Mouse (Mus musculus): ENCODE measurements at regions not wholly inside any gene's neighbourhood (a gene's known extent, or its start where the extent isn't known, plus 50 kb on each side); places are given as distances from the start of the nearest gene placed in this dataset.

DNA sequence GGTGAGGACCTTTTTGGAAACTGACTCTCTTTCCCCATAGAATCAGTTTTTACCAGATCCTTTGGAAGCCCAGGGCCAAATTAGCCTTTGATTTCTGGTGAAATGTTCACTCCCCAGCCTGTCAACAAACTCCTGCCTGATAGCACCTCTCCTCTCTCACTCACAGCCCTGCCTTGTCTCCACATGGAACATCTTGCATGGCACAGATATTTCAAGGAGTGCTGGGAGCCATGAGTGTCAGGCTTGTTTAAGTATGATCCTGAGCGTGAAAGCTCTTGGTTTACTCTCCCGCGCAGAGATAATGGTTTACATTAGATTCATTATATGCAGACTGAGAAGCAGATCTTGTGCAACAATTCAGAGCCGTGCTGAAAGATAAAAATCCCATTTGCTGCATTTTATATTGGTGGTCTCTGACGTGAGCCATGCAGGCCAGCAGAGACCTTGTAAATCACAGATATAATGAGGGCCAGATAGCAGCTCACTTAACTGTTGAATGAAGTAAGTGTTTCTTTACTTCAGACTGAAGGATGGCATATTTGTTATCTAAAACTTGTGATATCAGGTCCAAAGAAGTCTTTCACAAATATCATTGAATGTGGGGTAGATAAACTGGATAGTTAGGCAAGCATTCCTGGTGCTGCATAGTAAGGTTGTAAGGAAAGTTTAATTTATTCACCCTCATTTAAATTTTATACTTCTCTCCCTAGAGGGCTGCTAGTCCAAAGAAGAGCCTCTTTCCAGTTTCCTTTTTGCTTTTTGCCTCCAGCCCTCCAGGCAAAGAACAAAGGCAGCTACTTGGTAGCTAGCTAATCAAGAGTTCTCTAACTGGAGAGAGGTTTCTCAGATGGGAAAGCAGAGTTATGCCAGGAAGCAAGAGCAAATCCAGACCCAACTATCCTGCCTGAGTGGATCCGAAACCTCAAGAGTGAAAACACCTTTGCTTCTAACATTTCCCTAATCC is 81.8 kb downstream of the Tbx18 start:
- DNase-seq, result no peak

DNA sequence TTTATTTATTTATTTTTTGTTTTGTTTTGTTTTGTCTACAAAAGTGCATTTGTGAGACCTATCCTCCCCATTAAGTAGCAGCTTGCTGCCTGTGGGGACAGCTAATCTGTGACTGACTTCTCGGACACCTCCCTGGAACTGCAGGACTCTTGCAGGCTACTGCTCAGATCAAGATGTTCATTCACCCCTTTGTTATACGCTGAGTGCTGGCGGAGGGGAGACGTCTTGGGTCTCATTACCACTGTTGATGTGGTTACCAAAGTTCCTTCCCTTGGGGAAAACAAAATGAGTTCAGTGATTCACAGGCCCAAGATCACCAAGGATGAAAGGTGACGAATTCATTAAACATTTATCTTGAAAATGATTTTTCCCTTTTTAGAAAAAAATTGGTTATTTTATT is 82.7 kb downstream of the Tbx18 start:
- DNase-seq, result no peak

DNA sequence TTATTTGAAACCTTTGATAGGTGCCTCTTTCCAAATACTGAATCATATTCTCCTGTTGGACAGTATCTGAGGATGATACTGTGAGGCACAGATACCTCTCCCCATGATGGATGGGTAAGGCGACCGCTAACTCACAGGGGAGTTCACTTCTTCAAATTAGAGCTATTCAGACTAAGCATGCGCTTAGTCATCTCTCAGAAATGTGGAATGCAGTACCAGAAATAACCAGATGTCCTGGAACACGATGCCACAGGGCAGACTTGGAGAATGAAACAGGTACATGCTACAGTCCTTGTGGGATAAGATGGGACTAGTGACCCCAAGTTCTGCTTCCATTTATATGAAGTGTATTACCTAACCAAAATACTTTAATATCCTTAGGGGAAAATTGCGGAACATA is 86.0 kb downstream of the Tbx18 start:
- no peak for DNase-seq

DNA sequence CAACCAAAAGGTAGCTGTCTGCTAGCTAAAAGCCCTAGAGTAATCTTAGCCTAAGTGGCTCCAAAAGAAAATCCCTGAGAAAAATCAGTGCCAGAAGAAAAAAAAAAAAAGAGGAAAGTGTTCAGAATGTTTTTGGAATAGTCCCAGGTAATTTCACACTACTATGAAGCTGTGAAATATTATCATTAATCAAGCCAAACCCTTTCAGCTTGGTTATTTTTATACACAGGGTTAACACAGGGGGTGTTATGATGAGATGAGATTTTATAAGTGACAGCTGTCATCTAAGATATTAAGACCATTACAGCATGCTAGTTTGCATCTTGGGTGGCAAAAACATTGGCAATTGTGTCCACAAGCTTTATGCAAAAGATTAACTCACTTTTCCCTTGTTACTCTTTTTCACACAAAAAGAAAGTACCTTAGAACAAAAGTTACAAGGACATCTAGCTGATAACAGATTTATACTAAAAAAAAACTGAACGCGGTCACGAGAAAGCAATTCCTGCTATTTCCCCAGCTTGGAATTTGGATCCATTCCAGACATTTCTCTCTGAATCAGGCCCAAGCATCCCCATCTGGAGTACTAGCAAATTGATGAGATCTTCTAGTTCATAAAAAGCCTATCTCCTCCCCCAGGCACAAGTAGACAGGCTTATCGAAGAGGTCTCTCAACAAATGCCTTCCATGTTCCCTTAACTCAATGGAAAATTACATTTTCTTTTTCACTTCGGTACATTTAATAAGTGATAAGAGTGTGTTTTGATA is 97.0 kb downstream of the Tbx18 start:
- DNase-seq, result no peak

DNA sequence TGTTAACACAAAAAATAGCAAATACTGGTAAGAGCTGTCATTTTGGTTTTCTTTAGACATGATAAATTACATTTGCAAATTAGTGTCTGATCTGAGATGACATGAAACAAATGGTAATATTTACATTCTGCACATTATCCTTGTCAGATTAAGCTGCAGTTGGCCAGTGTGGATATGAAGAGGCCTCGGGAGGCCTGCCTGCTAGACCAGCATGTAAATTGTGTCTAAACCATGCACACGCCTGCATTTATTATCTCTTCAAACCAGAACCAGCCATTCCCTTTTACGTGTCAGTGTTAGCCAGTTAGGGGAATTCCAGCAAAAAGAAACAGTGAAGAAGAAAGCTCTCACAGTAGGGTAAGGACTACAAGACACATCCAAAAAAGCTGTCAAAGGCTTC is 104.6 kb downstream of the Tbx18 start:
- DNase-seq, result no peak

DNA sequence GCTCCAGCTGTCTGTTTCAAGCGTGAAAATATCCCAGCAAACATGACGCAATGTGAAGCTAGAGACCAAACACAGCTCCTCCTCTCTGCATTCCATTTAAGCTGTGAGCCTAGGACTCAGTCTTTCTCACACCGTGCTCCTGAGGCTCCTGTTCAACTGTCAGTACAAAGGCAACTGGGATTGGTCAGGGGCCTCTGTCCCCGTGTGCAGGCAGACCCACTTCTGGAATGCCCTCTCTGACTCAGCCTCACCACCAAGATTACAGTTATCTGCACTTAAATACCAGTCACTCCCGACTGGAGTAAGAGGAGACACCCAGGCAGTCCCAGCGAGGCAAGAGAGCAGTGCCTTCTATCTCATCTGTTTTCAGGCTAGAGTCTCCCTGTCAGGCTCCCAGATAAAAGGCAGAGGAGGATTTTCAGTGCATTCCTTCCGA is 112.8 kb downstream of the Tbx18 start:
- DNase-seq, result no peak

DNA sequence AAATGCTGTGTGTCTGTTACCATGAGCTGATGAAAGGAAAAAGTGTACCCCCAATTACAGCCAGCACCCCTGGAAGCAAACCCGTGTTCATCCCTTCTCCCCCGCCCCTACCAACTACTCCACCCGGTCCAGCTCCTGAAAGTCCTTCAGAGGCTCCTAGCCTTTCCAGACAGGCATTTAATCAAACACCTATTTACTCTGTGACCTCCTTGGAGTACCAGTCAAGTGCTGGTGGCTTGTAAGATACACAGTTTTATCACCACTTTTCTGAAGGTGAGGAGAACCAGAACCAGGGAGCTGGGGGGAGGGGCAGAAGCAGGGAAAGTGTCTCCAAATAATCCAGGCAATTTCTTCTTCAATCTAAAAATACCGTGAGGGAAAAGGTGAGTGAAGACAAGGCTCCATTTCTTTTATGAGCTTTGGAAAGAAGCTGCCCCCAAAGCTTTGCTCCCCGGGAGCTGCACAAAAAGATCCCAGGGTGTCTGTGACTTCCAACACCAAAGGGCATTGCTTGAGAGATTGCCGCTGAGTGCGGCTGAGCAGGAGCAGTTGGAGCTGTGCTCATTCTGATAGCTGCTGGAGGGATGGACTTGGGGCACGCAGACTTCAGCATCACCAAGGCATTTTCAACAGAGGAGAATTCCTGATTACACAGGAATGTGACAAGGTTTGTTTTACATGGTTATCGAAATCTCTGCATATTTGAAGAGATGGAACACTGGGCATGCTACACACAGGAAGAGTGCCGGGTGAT is 123.0 kb downstream of the Tbx18 start:
- no peak for DNase-seq

DNA sequence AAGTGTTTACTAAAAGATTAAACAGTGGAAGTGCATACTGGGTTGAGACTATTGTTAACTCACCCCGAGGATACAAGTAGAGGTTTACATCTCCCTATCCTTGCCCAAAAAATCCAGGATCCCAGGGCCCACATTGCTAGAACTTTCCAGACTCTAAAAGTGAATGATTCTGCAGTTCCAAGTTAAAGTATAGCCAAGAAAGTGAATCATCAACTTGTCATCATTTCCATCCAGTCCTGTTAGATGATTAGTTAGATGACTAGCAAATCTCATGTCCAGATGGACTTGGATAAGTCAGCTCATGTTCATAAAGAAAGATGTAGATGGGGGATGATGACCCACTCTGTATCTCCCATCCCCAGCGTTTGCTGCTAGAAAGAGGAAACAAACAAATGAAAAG is 155.5 kb downstream of the Tbx18 start:
- DNase-seq, result no peak

DNA sequence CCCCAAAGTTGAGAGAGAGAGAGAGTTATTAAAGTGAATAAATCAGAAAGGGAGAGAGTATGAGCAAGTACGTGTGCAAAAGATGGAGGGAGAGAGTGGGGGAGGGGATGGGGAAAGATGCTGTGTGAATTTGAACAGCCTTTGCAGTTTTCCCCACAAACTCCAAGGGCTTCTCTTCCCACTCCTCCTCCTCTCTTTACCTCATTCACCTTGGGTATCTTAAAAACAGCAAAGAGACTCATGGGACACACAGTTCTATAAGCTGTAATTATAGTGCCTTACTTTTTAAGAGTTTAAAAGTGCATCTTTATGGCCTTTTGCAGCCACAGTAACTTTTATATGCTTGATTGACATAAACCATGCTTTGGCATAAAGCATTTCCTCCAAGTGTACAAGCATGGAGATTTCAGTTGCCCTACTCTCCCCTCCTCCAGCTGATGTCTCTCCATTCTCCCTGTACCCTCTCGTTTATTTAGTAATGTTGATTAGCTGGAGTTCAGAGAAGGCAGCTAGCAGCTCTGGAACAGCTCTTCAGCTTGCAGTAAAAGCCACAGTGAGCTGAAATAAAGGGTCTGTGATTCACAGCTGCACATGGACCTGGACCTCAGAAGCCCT is 156.7 kb downstream of the Tbx18 start:
- DNase-seq, result no peak

DNA sequence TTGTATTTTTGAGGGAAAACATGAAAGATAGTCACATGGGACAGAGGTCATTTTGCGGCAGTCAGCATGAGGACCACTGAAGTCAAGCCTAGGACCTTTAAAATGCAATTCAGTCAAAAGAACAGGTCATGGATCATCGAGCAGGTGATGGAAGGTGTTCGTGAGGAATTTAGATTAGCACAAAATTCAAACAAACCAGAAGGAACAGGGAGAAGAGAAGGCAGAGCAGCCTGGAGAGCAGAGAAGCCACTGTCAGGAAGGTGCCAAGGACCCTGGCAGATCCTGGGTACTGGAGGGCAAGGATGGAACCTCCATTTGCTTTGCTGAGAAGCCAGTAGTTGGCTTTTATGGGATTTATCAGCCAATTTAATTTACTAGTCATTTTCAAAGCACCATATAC is 167.8 kb downstream of the Tbx18 start:
- DNase-seq, result no peak

DNA sequence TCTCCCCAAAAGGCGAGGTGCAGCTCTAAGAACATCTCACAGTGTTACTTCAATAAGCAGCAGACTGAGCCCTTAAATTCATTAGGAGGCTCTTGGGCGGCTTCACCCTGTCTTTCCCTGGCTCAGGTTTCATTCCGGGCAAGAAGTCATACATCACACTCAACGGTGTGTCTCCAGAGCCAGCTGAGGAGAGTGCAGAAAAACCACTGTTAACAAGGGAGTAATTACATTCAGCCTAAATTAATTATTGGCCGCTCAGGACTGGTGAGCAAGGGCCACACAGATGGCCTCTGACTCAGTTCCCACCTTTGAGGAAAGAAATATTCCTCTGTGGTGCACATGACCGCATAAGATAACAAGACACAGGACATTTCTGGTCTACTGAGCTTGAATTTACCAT is 168.3 kb downstream of the Tbx18 start:
- DNase-seq, result no peak

DNA sequence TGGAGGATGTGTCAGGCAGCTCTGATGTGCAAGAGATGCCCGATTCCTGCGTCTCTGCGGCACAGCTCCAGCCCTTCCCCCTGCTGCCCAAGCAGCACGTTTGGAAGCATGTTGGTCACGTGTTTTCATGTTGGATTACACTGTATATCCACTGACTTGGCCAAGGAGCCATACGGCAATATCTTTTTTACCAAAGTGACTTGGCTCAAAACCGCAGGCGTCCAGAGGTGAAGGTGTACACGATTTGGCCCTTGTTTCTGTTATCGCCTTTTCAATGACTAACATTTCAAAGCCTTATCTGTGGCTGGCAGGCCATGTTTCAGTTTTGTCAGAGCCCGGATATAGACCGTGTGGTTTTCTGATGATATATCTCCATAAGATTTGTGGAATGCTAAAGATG is 173.2 kb downstream of the Tbx18 start:
- DNase-seq, result peak; percentile 7

DNA sequence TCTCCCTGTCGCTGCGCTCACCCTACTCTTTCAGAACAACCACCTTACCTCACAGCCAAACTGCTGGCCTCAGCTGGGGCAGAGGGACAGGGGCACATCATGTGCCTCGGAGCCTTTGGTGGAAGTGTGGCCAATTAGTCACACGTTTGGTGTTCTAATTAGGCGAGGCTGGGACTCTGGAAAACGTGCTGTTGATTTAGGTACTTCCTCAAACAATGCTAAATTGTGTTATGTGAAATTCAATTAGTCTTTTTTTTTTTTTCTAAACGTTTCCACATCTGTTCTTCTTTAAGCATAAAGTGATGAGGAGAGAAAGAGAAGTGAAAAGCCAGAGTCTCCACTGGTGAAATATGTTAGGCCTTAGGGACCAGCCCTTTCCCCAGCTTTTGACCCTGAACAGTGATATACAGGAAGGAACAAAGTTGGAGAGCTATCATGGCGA is 174.1 kb downstream of the Tbx18 start:
- no peak for DNase-seq

DNA sequence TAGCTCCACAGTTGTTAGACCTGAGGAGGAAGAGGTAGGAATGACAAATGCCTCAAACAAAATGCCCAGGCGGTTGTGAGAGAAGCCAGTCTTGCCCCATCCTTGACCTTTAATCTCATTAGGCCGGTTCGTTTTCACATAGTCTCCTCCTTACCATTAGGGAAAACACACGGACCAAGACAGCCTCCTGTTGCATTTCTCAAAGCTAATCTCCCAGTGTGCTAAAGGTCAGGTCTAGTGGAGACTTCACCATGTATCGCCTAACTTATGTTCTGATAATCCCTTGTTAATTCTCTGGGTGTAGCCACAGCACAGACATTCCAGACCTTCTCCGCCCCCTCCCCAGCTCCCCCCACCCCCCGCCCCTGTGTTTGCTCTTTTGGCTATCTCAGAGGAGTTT is 174.5 kb downstream of the Tbx18 start:
- no peak for DNase-seq

DNA sequence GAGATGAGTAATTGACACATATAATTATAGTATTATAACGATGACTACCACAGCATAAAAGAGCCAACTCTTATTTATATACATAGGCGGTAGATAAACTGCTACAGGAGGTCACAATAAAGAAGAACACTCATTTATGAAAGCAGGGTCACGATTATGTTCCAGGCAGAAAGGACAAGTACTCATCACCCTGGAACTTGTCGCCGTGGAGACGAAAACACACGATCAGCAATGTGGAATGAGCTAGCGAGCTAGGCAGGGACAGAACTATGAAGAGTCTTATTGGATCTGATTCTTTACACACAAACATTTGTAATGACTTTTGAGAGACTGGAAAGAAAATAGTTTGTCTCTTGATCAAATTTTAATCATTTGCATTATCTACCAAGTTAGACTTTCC is 197.9 kb downstream of the Tbx18 start:
- no peak for DNase-seq

DNA sequence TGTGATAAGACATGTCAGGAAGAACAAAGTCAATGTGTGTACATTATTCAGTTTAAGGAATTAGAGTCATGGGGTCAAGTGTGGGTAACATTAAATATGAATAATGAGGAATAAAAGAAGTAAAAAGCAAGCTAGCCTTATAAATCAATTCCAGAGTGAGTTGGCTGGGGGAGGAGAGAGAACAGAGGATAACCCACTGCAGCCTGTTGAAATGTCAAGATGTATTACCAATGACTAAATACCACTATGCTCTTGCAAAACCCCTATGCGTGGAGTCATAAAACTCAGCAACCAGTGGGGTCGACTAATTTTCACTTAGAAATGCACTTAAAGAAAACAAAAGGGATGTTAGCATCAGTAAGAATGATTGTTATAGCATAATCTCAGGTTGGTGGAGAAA is 201.2 kb downstream of the Tbx18 start:
- no peak for DNase-seq

DNA sequence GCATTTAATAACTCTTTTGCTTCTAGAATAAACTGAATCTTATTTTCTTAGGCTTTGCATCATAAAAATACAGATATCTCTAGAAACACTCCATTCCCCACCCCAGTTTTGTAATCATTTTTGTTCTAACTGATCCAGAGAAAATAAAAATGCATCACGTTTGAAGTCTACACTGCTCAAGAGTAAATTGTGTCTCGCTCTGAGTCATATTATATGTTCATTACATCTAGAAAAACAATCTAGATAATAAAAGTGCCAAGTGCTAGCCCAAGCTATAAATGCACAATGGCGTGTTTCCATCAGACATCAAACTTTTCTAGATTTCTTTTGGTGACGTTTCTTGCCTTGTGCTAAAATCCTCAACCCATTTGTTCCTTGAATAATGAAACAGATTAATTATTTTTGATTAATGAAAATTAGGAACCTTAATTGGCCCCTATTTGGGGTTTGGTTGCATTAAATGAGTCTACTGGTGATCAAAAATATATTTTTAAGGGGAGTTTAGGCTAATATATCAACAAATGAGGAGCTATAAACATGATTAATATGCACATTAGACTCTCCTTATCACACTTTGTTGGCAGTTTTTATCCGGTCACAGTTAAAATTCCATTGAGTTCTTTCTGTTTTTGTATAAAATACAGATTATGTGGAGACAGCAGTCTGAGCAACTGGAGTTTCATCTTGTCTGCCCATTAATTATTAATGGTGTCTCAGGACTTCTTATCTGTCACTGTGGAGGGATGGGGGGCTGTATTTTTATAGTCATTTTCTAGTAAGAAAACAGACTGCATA is 206.0 kb downstream of the Tbx18 start:
- DNase-seq, result no peak

DNA sequence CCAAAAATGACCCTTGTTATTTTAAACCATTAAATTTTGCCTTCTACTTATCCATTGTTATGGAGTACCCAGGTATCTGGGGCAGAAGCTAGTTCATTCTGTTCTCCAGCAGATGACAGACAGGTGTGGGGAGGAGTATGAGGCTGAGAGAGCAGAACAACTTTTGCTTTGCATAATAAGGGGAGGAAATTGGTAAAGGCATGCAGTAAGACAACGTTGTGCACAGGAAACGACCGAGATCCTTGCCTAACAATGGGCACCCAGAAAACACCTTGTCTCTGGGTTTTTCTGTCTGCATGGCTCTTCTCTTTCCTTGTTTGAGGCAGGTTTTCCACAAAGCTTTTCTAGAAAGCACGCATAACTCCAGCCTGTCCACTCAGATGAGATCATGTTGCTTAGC is 220.4 kb downstream of the Tbx18 start:
- no peak for DNase-seq

DNA sequence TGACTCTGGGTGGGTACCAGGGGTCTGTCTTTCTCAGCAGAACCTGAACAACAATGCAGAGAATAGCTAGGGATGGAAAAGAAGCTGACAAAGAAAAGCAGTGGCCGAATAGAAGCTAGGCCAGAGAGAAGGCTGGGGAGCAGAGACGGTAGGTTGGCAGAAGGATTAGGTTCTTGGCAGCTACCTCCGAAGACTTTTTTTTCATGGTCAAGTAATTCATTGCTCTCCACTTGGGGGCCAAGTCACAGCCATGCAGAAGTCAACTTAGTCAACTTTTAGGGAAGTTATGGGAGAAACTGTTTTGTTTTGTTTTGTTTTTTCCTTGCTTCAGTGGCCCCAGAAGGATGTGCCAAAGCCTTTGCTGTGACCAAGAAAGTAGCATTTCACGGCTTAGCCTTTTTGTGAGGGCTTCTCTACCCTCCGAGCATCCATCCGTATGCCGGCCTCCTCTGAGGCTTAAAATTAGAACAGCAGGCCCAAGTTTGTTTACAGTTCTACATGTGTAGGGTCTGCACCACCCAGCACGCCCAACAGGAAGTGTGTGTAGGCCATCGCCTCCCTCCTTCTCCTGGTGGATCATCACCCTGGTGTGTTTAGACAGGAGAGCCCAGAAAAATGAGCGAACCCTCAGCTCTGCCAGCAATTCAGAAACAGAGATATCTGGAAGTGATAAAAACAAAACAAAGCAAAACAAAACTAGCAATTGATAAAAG is 226.2 kb downstream of the Tbx18 start:
- DNase-seq, result no peak

DNA sequence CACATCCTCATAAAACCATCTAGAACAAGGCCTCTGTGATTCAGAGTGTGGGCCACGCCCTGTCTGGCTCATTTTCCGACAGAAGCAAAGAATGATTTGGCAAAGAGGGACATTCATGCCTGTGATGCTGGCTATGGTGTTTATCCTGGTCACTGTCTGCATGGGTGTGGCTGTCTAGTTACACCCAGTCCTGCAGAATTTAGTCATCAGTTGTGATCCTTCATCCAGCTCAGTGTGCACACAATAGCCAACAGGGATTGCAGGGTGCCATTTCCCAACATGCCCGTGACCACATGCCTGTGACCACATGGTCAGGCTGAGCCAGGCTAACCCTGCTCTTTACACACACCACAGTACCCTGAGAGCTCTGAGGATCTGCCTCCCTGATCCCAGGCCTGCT is 208.8 kb upstream of the Cep162 start:
- DNase-seq, result no peak

DNA sequence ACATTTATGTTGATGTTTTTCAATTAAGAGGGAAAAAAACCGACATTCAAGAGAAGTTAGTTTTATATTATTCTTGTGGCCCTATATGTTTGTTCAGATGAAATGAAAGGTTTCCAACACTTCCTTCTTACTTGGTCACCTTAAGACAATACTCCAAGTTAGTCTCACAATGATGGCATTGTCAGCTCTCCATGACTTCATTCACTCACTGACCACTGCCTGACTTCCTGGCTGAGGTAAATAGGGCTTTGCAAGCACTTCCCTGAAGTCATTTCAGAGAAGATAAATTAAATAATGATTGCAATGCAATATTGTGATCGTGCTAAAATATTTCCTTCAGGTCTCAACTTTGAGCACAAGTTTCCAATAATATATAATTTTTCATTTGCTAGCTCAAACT is 197.9 kb upstream of the Cep162 start:
- DNase-seq, result no peak

Data from right cerebral cortex, postnatal 4 days (tissue).